Mouse (Mus musculus) megakaryocyte-erythroid progenitor cell, adult 5-6 weeks (primary cell): ENCODE measurements at regions not wholly inside any gene's neighbourhood (a gene's known extent, or its start where the extent isn't known, plus 50 kb on each side); places are given as distances from the start of the nearest gene placed in this dataset.
"Not testable (repeated sequence)": the region's sequence is repeated elsewhere in the genome, so short reads cannot be mapped to it uniquely, and the experiment has no call there.

ENCODE experiments used
- ATAC-seq: replicated peaks from 2 replicates; pipeline ENCODE4 v1.8.0; 2016; ENCODE audit warnings: mild to moderate bottlenecking, inconsistent platforms; ENCODE audit not compliant: severe bottlenecking, poor library complexity, low FRiP score, low TSS enrichment

- ATAC-seq, result no peak
Measured at GRCm38 (mm10) chr13:6859551-6859950, 211.0 kb upstream of the Pfkp start.

GRCm38 (mm10) chr13:6855199-6856148 lies 206.9 kb upstream of the Pfkp start:
- peak; percentile 93 for ATAC-seq

- ATAC-seq, result peak; percentile 19; the same call in 1 of the 2 replicates
Measured at GRCm38 (mm10) chr13:6837446-6837845, 188.9 kb upstream of the Pfkp start.

GRCm38 (mm10) chr13:6837075-6837422 lies 188.5 kb upstream of the Pfkp start:
- no peak; the same call in 1 of the 2 replicates for ATAC-seq

- ATAC-seq, result peak; percentile 98
Measured at GRCm38 (mm10) chr13:6836351-6837074, 187.9 kb upstream of the Pfkp start.

- no peak for ATAC-seq
Measured at GRCm38 (mm10) chr13:6829882-6830281, 181.3 kb upstream of the Pfkp start.

GRCm38 (mm10) chr13:6829346-6829745 lies 180.8 kb upstream of the Pfkp start:
- ATAC-seq, result no peak

- ATAC-seq, result not testable (repeated sequence)
Measured at GRCm38 (mm10) chr13:6828601-6829330, 180.2 kb upstream of the Pfkp start.

- no peak for ATAC-seq
Measured at GRCm38 (mm10) chr13:6802243-6803157, 153.9 kb upstream of the Pfkp start.

- no peak for ATAC-seq
Measured at GRCm38 (mm10) chr13:6767936-6768588, 119.5 kb upstream of the Pfkp start.

GRCm38 (mm10) chr13:6757151-6757550 lies 108.6 kb upstream of the Pfkp start:
- ATAC-seq, result no peak

- no peak for ATAC-seq
Measured at GRCm38 (mm10) chr13:6751599-6751998, 103.0 kb upstream of the Pfkp start.

GRCm38 (mm10) chr13:6751149-6751548 lies 102.6 kb upstream of the Pfkp start:
- no peak for ATAC-seq

- no peak for ATAC-seq
Measured at GRCm38 (mm10) chr13:6741916-6742315, 93.3 kb upstream of the Pfkp start.

GRCm38 (mm10) chr13:6736984-6737566 lies 88.5 kb upstream of the Pfkp start:
- no peak for ATAC-seq
